Mouse (Mus musculus) intestine, embryonic 16.5 days (tissue): Measurements from ENCODE around the gene Astl. TPM values are rescaled to one million over a fixed set of nuclear protein-coding genes. Genes with fewer than 3 reads are reported as not detected.

Source experiments
- ATAC-seq: fragments of 200-750 bp; cut with Nextera tagmentation; 2 replicates; pipeline ENCODE4 v1.8.0; 2017; ENCODE audit warnings: moderate TSS enrichment, moderate library complexity
- H3K27ac ChIP-seq: fragments of 300-500 bp; sonication (generic); 2 replicates; pipeline ENCODE4 v1.5.1; 2014; ENCODE audit warnings: mild to moderate bottlenecking, low read length
- H3K27me3 ChIP-seq: fragments of 300-500 bp; sonication (generic); replicated peaks from 2 replicates; pipeline ENCODE4 v1.6.1; 2014; ENCODE audit warnings: low read length, control low read depth, mixed read lengths; ENCODE audit not compliant: control insufficient read depth, insufficient read depth
- H3K36me3 ChIP-seq: fragments of 300-500 bp; sonication (generic); 2 replicates; pipeline ENCODE4 v1.6.1; 2014; ENCODE audit warnings: low read length, control low read depth; ENCODE audit not compliant: control insufficient read depth, insufficient read depth
- H3K4me1 ChIP-seq: fragments of 300-500 bp; sonication (generic); 2 replicates; pipeline ENCODE4 v1.6.1; 2014; ENCODE audit warnings: low read length, control low read depth, mixed read lengths; ENCODE audit not compliant: control insufficient read depth, insufficient read depth
- H3K4me2 ChIP-seq: fragments of 300-500 bp; sonication (generic); 2 replicates; pipeline ENCODE4 v1.6.1; 2014; ENCODE audit warnings: low read depth, low read length, control low read depth
- H3K4me3 ChIP-seq: fragments of 300-500 bp; sonication (generic); 2 replicates; pipeline ENCODE4 v1.5.1; 2014; ENCODE audit warnings: mild to moderate bottlenecking, low read length
- H3K9ac ChIP-seq: fragments of 300-500 bp; sonication (generic); 2 replicates; pipeline ENCODE4 v1.6.1; 2014; ENCODE audit warnings: low read depth, low read length
- H3K9me3 ChIP-seq: fragments of 300-500 bp; sonication (generic); 2 replicates; pipeline ENCODE4 v1.6.1; 2016; ENCODE audit warnings: low read length, control low read depth; ENCODE audit not compliant: control insufficient read depth
- WGBS: fragments of 180-500 bp; shearing (Covaris S2); extraction: QIAGEN DNeasy Blood & Tissue Kit; methylation state at CpG from one replicate; pipeline ENCODE4 v1.1.7; 2014; 5-methylcytosine and 5-hydroxymethylcytosine counted together
- polyA plus RNA-seq: library from polyadenylated mRNA; unstranded; fragments of >200 nt; fragmentation: Nextera tagmentation; extraction: Ambion mirVana; gene quantifications from 2 replicates; pipeline ENCODE4 v1.2.1, GENCODE M21; 2015

Astl gene
- polyA plus RNA-seq, 1 experiment from 2014 or later: not detected

- H3K4me2 ChIP-seq: peak within 1 kb of the TSS; percentile 97
- no peak within 1 kb of the TSS for H3K27ac ChIP-seq
- ATAC-seq: peak; percentile 85
- no peaks in the 10 kb centered on the region for H3K36me3 ChIP-seq
- H3K9ac ChIP-seq: peak within 1 kb of the TSS; percentile 64
- H3K9me3 ChIP-seq: no peaks in the 10 kb centered on the region
- peaks cover 7% of the 10 kb centered on the region; the same call in 1 of the 2 replicates for H3K4me1 ChIP-seq
- peaks cover 19% of the 10 kb centered on the region for H3K27me3 ChIP-seq
- WGBS: under 1% methylated on average over 73 of the region's 76 CpGs
- H3K4me3 ChIP-seq: peak within 1 kb of the TSS; percentile 57
Measured at GRCm38 (mm10) chr2:127335767-127336496, 2.5 kb upstream of the Astl start, which contains the start of gene Dusp2. Gene Dusp2, plus strand, starts transcription at chr2:127336159.

GRCm38 (mm10) chr2:127336497-127336832 lies 2.0 kb upstream of the Astl start:
- H3K9me3 ChIP-seq: no peaks in the 10 kb centered on the region
- H3K4me2 ChIP-seq: peak overlapping the region; percentile 97
- peaks cover 19% of the 10 kb centered on the region for H3K27me3 ChIP-seq
- ATAC-seq: no peak
- 3% methylated on average over 33 of the region's 33 CpGs for WGBS
- H3K4me1 ChIP-seq: peaks cover 7% of the 10 kb centered on the region; the same call in 1 of the 2 replicates
- H3K27ac ChIP-seq: no peak overlapping the region
- H3K9ac ChIP-seq: peak overlapping the region; percentile 64
- H3K36me3 ChIP-seq: no peaks in the 10 kb centered on the region
- H3K4me3 ChIP-seq: peak overlapping the region; percentile 57

- H3K9ac ChIP-seq: peak overlapping the region; percentile 64
- peaks cover 19% of the 10 kb centered on the region for H3K27me3 ChIP-seq
- H3K9me3 ChIP-seq: no peaks in the 10 kb centered on the region
- peak overlapping the region; percentile 97 for H3K4me2 ChIP-seq
- 46% methylated on average over 5 of the region's 5 CpGs for WGBS
- no peak overlapping the region for H3K27ac ChIP-seq
- no peak for ATAC-seq
- no peaks in the 10 kb centered on the region for H3K36me3 ChIP-seq
- peaks cover 7% of the 10 kb centered on the region; the same call in 1 of the 2 replicates for H3K4me1 ChIP-seq
- peak overlapping the region; percentile 57 for H3K4me3 ChIP-seq
Measured at GRCm38 (mm10) chr2:127336885-127337284, 1.6 kb upstream of the Astl start.

- 72% methylated on average over 11 of the region's 11 CpGs for WGBS
- peak overlapping the region; percentile 57 for H3K4me3 ChIP-seq
- no peak overlapping the region for H3K27ac ChIP-seq
- peaks cover 7% of the 10 kb centered on the region; the same call in 1 of the 2 replicates for H3K4me1 ChIP-seq
- no peaks in the 10 kb centered on the region for H3K36me3 ChIP-seq
- no peaks in the 10 kb centered on the region for H3K9me3 ChIP-seq
- no peak for ATAC-seq
- H3K27me3 ChIP-seq: peaks cover 19% of the 10 kb centered on the region
- H3K4me2 ChIP-seq: no peak overlapping the region
- no peak overlapping the region for H3K9ac ChIP-seq
Measured at GRCm38 (mm10) chr2:127337531-127337930, 908 bp upstream of the Astl start.

- H3K27me3 ChIP-seq: peaks cover 19% of the 10 kb centered on the region
- no peaks in the 10 kb centered on the region for H3K36me3 ChIP-seq
- peaks cover 7% of the 10 kb centered on the region; the same call in 1 of the 2 replicates for H3K4me1 ChIP-seq
- no peak overlapping the region for H3K4me2 ChIP-seq
- H3K9me3 ChIP-seq: no peaks in the 10 kb centered on the region
- ATAC-seq: no peak
- 64% methylated on average over 7 of the region's 7 CpGs for WGBS
- no peak overlapping the region for H3K27ac ChIP-seq
- no peak overlapping the region for H3K9ac ChIP-seq
- H3K4me3 ChIP-seq: no peak overlapping the region
Measured at GRCm38 (mm10) chr2:127338012-127338411, 427 bp upstream of the Astl start.

GRCm38 (mm10) chr2:127338833-127339232 lies 394 bp downstream of the Astl start:
- H3K9ac ChIP-seq: no peak overlapping the region
- 69% methylated on average over 4 of the region's 4 CpGs for WGBS
- H3K27ac ChIP-seq: no peak overlapping the region
- no peak overlapping the region for H3K4me2 ChIP-seq
- H3K4me1 ChIP-seq: peaks cover 7% of the 10 kb centered on the region; the same call in 1 of the 2 replicates
- peaks cover 19% of the 10 kb centered on the region for H3K27me3 ChIP-seq
- H3K4me3 ChIP-seq: no peak overlapping the region
- no peaks in the 10 kb centered on the region for H3K36me3 ChIP-seq
- ATAC-seq: no peak
- no peaks in the 10 kb centered on the region for H3K9me3 ChIP-seq

GRCm38 (mm10) chr2:127339262-127339661 lies 823 bp downstream of the Astl start:
- peaks cover 7% of the 10 kb centered on the region; the same call in 1 of the 2 replicates for H3K4me1 ChIP-seq
- no peak overlapping the region for H3K4me2 ChIP-seq
- no peak overlapping the region for H3K9ac ChIP-seq
- no peaks in the 10 kb centered on the region for H3K36me3 ChIP-seq
- WGBS: 78% methylated on average over 6 of the region's 6 CpGs
- H3K27me3 ChIP-seq: peaks cover 19% of the 10 kb centered on the region
- H3K27ac ChIP-seq: no peak overlapping the region
- no peaks in the 10 kb centered on the region for H3K9me3 ChIP-seq
- no peak for ATAC-seq
- H3K4me3 ChIP-seq: no peak overlapping the region

- H3K36me3 ChIP-seq: no peaks in the 10 kb centered on the region
- no peak overlapping the region for H3K9ac ChIP-seq
- WGBS: 13% methylated on average over 3 of the region's 3 CpGs
- H3K27ac ChIP-seq: no peak overlapping the region
- no peaks in the 10 kb centered on the region for H3K9me3 ChIP-seq
- H3K27me3 ChIP-seq: peaks cover 19% of the 10 kb centered on the region
- no peak overlapping the region for H3K4me3 ChIP-seq
- 0 out of 2 replicates have a peak, but pooled peaks cover 4% of the 10 kb centered on the region for H3K4me1 ChIP-seq
- no peak overlapping the region for H3K4me2 ChIP-seq
- ATAC-seq: no peak
Measured at GRCm38 (mm10) chr2:127341159-127341558, 2.7 kb downstream of the Astl start.

- no peak for ATAC-seq
- 63% methylated on average over 1 of the region's 1 CpGs for WGBS
- Histone ChIP-seq H3K4me1 (no peaks in the 10 kb centered on the region), H3K4me3 (no peak overlapping the region), H3K27me3 (no peaks in the 10 kb centered on the region), H3K9ac (no peak overlapping the region), H3K4me2 (no peak overlapping the region), H3K9me3 (no peaks in the 10 kb centered on the region), H3K27ac (no peak overlapping the region), H3K36me3 (no peaks in the 10 kb centered on the region)
Measured at GRCm38 (mm10) chr2:127346334-127346733, 7.9 kb downstream of the Astl start.
